Mouse (Mus musculus): ENCODE results near the gene Atxn1.

DNA sequence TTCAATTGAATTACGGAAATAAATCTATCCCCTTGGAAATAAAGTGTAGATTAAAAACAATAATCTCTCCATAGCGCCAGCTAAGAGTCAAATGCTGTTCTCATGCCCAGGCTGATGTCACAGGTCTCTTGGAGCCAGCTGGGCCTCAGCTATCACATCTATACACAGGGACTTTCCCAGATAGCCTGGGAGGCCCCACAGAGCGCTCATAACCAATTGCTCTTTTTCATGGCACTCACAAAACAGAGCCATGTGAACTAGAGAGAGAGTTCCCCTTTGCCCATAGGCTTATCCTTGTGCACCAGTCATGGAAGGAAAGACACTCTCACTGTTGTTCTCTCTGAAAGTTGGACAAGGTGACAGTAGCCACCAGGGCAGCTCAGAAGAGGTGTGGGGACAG, 230.3 kb downstream of the Atxn1 start:
- TF ChIP-seq ZKSCAN1 (IDR thresholded peaks at IDR 0.05; ENCODE audit: low read depth, low read length) (no peak), NELFE (IDR thresholded peaks at IDR 0.05; ENCODE audit: low read depth, low read length) (no peak), TBP (IDR thresholded peaks at IDR 0.05; ENCODE audit: low read depth, low read length) (no peak), POLR2A (IDR thresholded peaks at IDR 0.05; ENCODE audit: control insufficient read depth in 1 of 2, insufficient read depth in 1 of 2, low read depth in 1 of 2, low read length in 2 of 2, poor library complexity in 1 of 2) (no peak), TAL1 (IDR thresholded peaks at IDR 0.05; ENCODE audit: low read length) (no peak), GABPA (IDR thresholded peaks at IDR 0.05; ENCODE audit: low read depth, low read length) (no peak), E2F4 (IDR thresholded peaks at IDR 0.05; ENCODE audit: borderline replicate concordance, low read depth, low read length) (no peak), ETS1 (IDR thresholded peaks at IDR 0.05; ENCODE audit: low read depth, low read length) (no peak), RAD21 (IDR thresholded peaks at IDR 0.05; ENCODE audit: low read depth, low read length) (no peak), POLR2AphosphoS2 (IDR thresholded peaks at IDR 0.05; ENCODE audit: low read length) (no peak)
